Mouse (Mus musculus): ENCODE results near the gene Hinfp. TPM values are rescaled to one million over a fixed set of nuclear protein-coding genes. Genes with fewer than 3 reads are reported as not detected.

The Hinfp gene
- polyA plus RNA-seq, 1 experiment from 2014 or later, result 10.0 TPM

- H3K27ac ChIP-seq (ENCODE audit: low read length), result no peak overlapping the region
- whole genome bisulfite sequencing, result 58% methylated on average over 2 of the region's 2 CpGs
- no peak overlapping the region for H3K9ac ChIP-seq (replicated peaks; ENCODE audit: low read depth)
- H3K4me3 ChIP-seq (ENCODE audit: low read depth, low read length), result no peak overlapping the region
- no peaks in the 10 kb centered on the region for H3K36me3 ChIP-seq (ENCODE audit: insufficient read depth, low read length)
- no peaks in the 10 kb centered on the region for H3K9me3 ChIP-seq (ENCODE audit: low read length)
- H3K4me1 ChIP-seq (ENCODE audit: insufficient read depth, low read depth, low read length), result no peaks in the 10 kb centered on the region
- H3K27me3 ChIP-seq (replicated peaks; ENCODE audit: insufficient read depth, low read length), result no peaks in the 10 kb centered on the region
- no peak overlapping the region for H3K4me2 ChIP-seq (replicated peaks; ENCODE audit: low read depth, low read length)
- no peak for ATAC-seq
- TF ChIP-seq CTCF (IDR thresholded peaks at IDR 0.05) (no peak), EP300 (IDR thresholded peaks at IDR 0.05) (no peak)
- no peak for DNase-seq (ENCODE audit: low spot score)
Observed at GRCm38 (mm10) chr9:44243621-44244020, 61.9 kb downstream of the Hinfp start.

Small RNA genes lying within 50 kb of the gene (microRNA-seq; reads per million reads assigned to microRNA genes)
- not detected for gene Gm44335

Other genes with a start within 250 kb of the Hinfp start
- 11.0 TPM in 2 replicates for gene Usp2, start 238.7 kb downstream of the Hinfp start, polyA plus RNA-seq (2015; fragmentation: Nextera tagmentation; extraction: Ambion mirVana)
- gene Mfrp, start 203.9 kb downstream of the Hinfp start, polyA plus RNA-seq (2015; fragmentation: Nextera tagmentation; extraction: Ambion mirVana), result 0.08 TPM in 1 of 2 replicates, not detected in the other
- gene C1qtnf5, start 198.4 kb downstream of the Hinfp start, polyA plus RNA-seq (2015; fragmentation: Nextera tagmentation; extraction: Ambion mirVana), result 9.8 and 10.3 TPM in 2 replicates
- gene Gm49380, start 192.2 kb downstream of the Hinfp start, polyA plus RNA-seq (2015; fragmentation: Nextera tagmentation; extraction: Ambion mirVana), result 0.29 and 0.30 TPM in 2 replicates
- gene Rnf26, start 192.2 kb downstream of the Hinfp start, polyA plus RNA-seq (2015; fragmentation: Nextera tagmentation; extraction: Ambion mirVana), result 18.8 and 19.0 TPM in 2 replicates
- gene Mcam, start 171.2 kb downstream of the Hinfp start, polyA plus RNA-seq (2015; fragmentation: Nextera tagmentation; extraction: Ambion mirVana), result 113 and 116 TPM in 2 replicates
- 6.8 and 9.3 TPM in 2 replicates for gene Cbl, start 71.6 kb downstream of the Hinfp start, polyA plus RNA-seq (2015; fragmentation: Nextera tagmentation; extraction: Ambion mirVana)
- 59.6 and 60.0 TPM in 2 replicates for gene Ccdc153, start 65.0 kb downstream of the Hinfp start, polyA plus RNA-seq (2015; fragmentation: Nextera tagmentation; extraction: Ambion mirVana)
- gene Pdzd3, start 54.2 kb downstream of the Hinfp start, polyA plus RNA-seq (2015; fragmentation: Nextera tagmentation; extraction: Ambion mirVana), result 0.13 TPM in 1 of 2 replicates, not detected in the other
- gene Nlrx1, start 37.1 kb downstream of the Hinfp start, polyA plus RNA-seq (2015; fragmentation: Nextera tagmentation; extraction: Ambion mirVana), result 9.4 and 10.1 TPM in 2 replicates
- 0.47 and 0.63 TPM in 2 replicates for gene Abcg4, start 17.1 kb downstream of the Hinfp start, polyA plus RNA-seq (2015; fragmentation: Nextera tagmentation; extraction: Ambion mirVana)
- 8.1 and 10.3 TPM in 2 replicates for gene C2cd2l, start 14.6 kb upstream of the Hinfp start, polyA plus RNA-seq (2015; fragmentation: Nextera tagmentation; extraction: Ambion mirVana)
- gene Dpagt1, start 20.3 kb upstream of the Hinfp start, polyA plus RNA-seq (2015; fragmentation: Nextera tagmentation; extraction: Ambion mirVana), result 38.3 and 42.1 TPM in 2 replicates
- gene H2afx, start 29.0 kb upstream of the Hinfp start, polyA plus RNA-seq (2015; fragmentation: Nextera tagmentation; extraction: Ambion mirVana), result 50.0 and 52.7 TPM in 2 replicates
- 57.5 and 59.3 TPM in 2 replicates for gene Hmbs, start 38.6 kb upstream of the Hinfp start, polyA plus RNA-seq (2015; fragmentation: Nextera tagmentation; extraction: Ambion mirVana)
- gene Vps11, start 56.0 kb upstream of the Hinfp start, polyA plus RNA-seq (2015; fragmentation: Nextera tagmentation; extraction: Ambion mirVana), result 24.5 and 26.1 TPM in 2 replicates
- 11.1 and 11.4 TPM in 2 replicates for gene Hyou1, start 73.8 kb upstream of the Hinfp start, polyA plus RNA-seq (2015; fragmentation: Nextera tagmentation; extraction: Ambion mirVana)
- 14.7 and 17.7 TPM in 2 replicates for gene Slc37a4, start 91.2 kb upstream of the Hinfp start, polyA plus RNA-seq (2015; fragmentation: Nextera tagmentation; extraction: Ambion mirVana)
- gene Rps25, start 101.5 kb upstream of the Hinfp start, polyA plus RNA-seq (2015; fragmentation: Nextera tagmentation; extraction: Ambion mirVana), result 1,758 and 2,031 TPM in 2 replicates
- 133 and 136 TPM in 2 replicates for gene Trappc4, start 101.9 kb upstream of the Hinfp start, polyA plus RNA-seq (2015; fragmentation: Nextera tagmentation; extraction: Ambion mirVana)
- 24.2 and 24.5 TPM in 2 replicates for gene Ccdc84, start 112.9 kb upstream of the Hinfp start, polyA plus RNA-seq (2015; fragmentation: Nextera tagmentation; extraction: Ambion mirVana)
- gene Foxr1, start 135.5 kb upstream of the Hinfp start, polyA plus RNA-seq (2015; fragmentation: Nextera tagmentation; extraction: Ambion mirVana), result not detected in 2 replicates
- gene Upk2, start 149.3 kb upstream of the Hinfp start, polyA plus RNA-seq (2015; fragmentation: Nextera tagmentation; extraction: Ambion mirVana), result 2.2 and 2.3 TPM in 2 replicates
- gene Bcl9l, start 177.2 kb upstream of the Hinfp start, polyA plus RNA-seq (2015; fragmentation: Nextera tagmentation; extraction: Ambion mirVana), result 10.7 and 12.3 TPM in 2 replicates

Measured in lung, postnatal 0 days (tissue).